Comparison of ENCODE assay signal across 8 mouse cellular contexts in genomic region chr9:65011304-65011703, GRCm38 (mm10). TPM values are rescaled to one million over a fixed set of nuclear protein-coding genes. Genes with fewer than 3 reads are reported as not detected.
DNase-seq lines count a peak whose midpoint lies in the region; ATAC-seq and TF ChIP-seq lines count a peak whose summit lies in the region.
"Had no signal": no experiment of that assay in that cellular context is flagged by ENCODE, and none has a peak within 500 bp of the region (broad histone marks: within the 10 kb centered on the region; RNA-seq: fewer than 3 reads in every experiment).

No protein-coding gene starts in this region.

- ATAC-seq in granulocyte monocyte progenitor cell, adult 5-6 weeks (replicated peaks; ENCODE audit: poor library complexity, severe bottlenecking), result no peak

- no peaks in the 10 kb centered on the region for H3K4me1 ChIP-seq in ES-E14 (ENCODE audit: control insufficient read depth in 2 of 2, insufficient read depth in 2 of 2, low read length in 2 of 2, poor library complexity in 1 of 2)
- peaks cover 11% of the 10 kb centered on the region for H3K4me1 ChIP-seq in lung, adult 2 months (ENCODE audit: control insufficient read depth, insufficient read depth, low read length)
- H3K4me1 ChIP-seq: embryonic facial prominence, embryonic 12.5 days had no signal

- peak; percentile 50 for TF ChIP-seq CTCF in left cerebral cortex, adult 2 months (IDR thresholded peaks at IDR 0.05)
- peak; percentile 42; the same call in 1 of the 2 replicates for TF ChIP-seq CTCF in lung, adult 2 months (IDR thresholded peaks at IDR 0.05; ENCODE audit: insufficient read depth, low read length)

- no peak overlapping the region for H3K4me3 ChIP-seq in left cerebral cortex, adult 2 months
- no peak overlapping the region for H3K4me3 ChIP-seq in ES-E14 (ENCODE audit: insufficient read depth in 1 of 2, low read depth in 1 of 2, low read length in 2 of 2, poor library complexity in 1 of 2, severe bottlenecking in 1 of 2)
- H3K4me3 ChIP-seq in lung, adult 2 months (replicated peaks; ENCODE audit: extremely low read depth, low read depth, low read length), result no peak overlapping the region
- H3K4me3 ChIP-seq: embryonic facial prominence, embryonic 12.5 days had no signal

- in situ Hi-C loops in ES-E14 (cut with MboI; ENCODE audit: low sequenced_read_pairs in 2 of 2, unreplicated experiment in 2 of 2), result no loop called here

- H3K36me3 ChIP-seq in ES-E14 (ENCODE audit: control insufficient read depth, insufficient read depth, low read length, poor library complexity, severe bottlenecking), result no peaks in the 10 kb centered on the region

- H3K27ac ChIP-seq in left cerebral cortex, adult 2 months, result no peak overlapping the region
- H3K27ac ChIP-seq in ES-E14 (ENCODE audit: insufficient read depth, low read depth, low read length, poor library complexity, severe bottlenecking), result no peak overlapping the region
- H3K27ac ChIP-seq: embryonic facial prominence, embryonic 12.5 days had no signal

- TF ChIP-seq POLR2A in lung, adult 2 months (IDR thresholded peaks at IDR 0.05; ENCODE audit: borderline replicate concordance, extremely low read depth, low read depth, low read length), result no peak

- 56% methylated on average over 6 of the region's 6 CpGs for WGBS in lung, adult 2 months

- no peak for DNase-seq in left cerebral cortex, adult 2 months (ENCODE audit: extremely low spot score in 1 of 2, low spot score in 2 of 2)
- DNase-seq in left cerebral cortex, postnatal 14 days (ENCODE audit: low spot score in 2 of 2), result no peak
- peak; percentile 24 for DNase-seq in ES-E14 (ENCODE audit: low read depth, low spot score)
- peak; percentile 84 for DNase-seq in adrenal gland, postnatal 14 days
- peak; percentile 45 for DNase-seq in lung, adult 2 months
- no peak for DNase-seq in yolk sac, embryonic 10.5 days (ENCODE audit: low spot score)

- intact Hi-C loops in left cerebral cortex, adult 2 months (cut with DNase I), result no loop called here
- intact Hi-C loops in left cerebral cortex, postnatal 14 days (cut with DNase I), result no loop called here

- no peak overlapping the region for H3K9ac ChIP-seq in ES-E14 (ENCODE audit: insufficient read depth, low read depth, low read length, poor library complexity, severe bottlenecking)
- H3K9ac ChIP-seq: embryonic facial prominence, embryonic 12.5 days had no signal

- H3K9me3 ChIP-seq in ES-E14 (ENCODE audit: control insufficient read depth, insufficient read depth, low read depth, low read length), result no peaks in the 10 kb centered on the region
- H3K9me3 ChIP-seq: embryonic facial prominence, embryonic 12.5 days had no signal

TF ChIP-seq in ES-E14, 5 proteins besides CTCF, POLR2A, EP300 and RAD21:
- no peak for TF ChIP-seq MAFK (IDR thresholded peaks at IDR 0.05; ENCODE audit: insufficient read depth, low read depth, low read length)
- TF ChIP-seq ZC3H11A (IDR thresholded peaks at IDR 0.05; ENCODE audit: borderline replicate concordance, low read depth, low read length), result no peak
- TF ChIP-seq HCFC1 (IDR thresholded peaks at IDR 0.05; ENCODE audit: borderline replicate concordance, insufficient read depth, low read length), result no peak
- no peak for TF ChIP-seq CHD2 (IDR thresholded peaks at IDR 0.05; ENCODE audit: low read depth, low read length)
- no peak for TF ChIP-seq ZNF384 (IDR thresholded peaks at IDR 0.05; ENCODE audit: low read depth, low read length)

RNA-seq across cellular contexts. Expression of gene Hacd3, which starts 10.2 kb away (rescaled TPM):
- 100 to 1,000 TPM; 148 to 158 TPM for total RNA-seq in left cerebral cortex, adult 2 months (2021)
- total RNA-seq in left cerebral cortex, postnatal 14 days (2021), result 100 to 1,000 TPM; 177 TPM
- total RNA-seq in ES-E14 (2012; rRNA removed), result 50.1 and 56.0 TPM in 2 replicates
- 179 and 191 TPM in 2 replicates for total RNA-seq in adrenal gland, postnatal 14 days (2021)
- 49.0 and 54.7 TPM in 2 replicates for polyA plus RNA-seq in lung, adult 2 months (2012; rRNA removed)
- 26.9 and 30.3 TPM in 2 replicates for total RNA-seq in granulocyte monocyte progenitor cell, adult 5-6 weeks (2014; fragmentation: Nextera tagmentation)
- 43.8 and 60.3 TPM in 2 replicates for total RNA-seq in granulocyte monocyte progenitor cell, adult 5-6 weeks (2017)

RNA-seq across cellular contexts. Expression of gene Dpp8, which starts 20.9 kb away (rescaled TPM):
- 100 to 1,000 TPM; 166 to 172 TPM for total RNA-seq in left cerebral cortex, adult 2 months (2021)
- 100 to 1,000 TPM; 134 to 141 TPM for total RNA-seq in left cerebral cortex, postnatal 14 days (2021)
- total RNA-seq in ES-E14 (2012; rRNA removed), result 17.9 and 21.6 TPM in 2 replicates
- 86.9 and 89.5 TPM in 2 replicates for total RNA-seq in adrenal gland, postnatal 14 days (2021)
- 44.8 and 76.3 TPM in 2 replicates for polyA plus RNA-seq in lung, adult 2 months (2012; rRNA removed)
- 78.6 and 82.8 TPM in 2 replicates for total RNA-seq in granulocyte monocyte progenitor cell, adult 5-6 weeks (2014; fragmentation: Nextera tagmentation)
- total RNA-seq in granulocyte monocyte progenitor cell, adult 5-6 weeks (2017), result 86.4 and 93.8 TPM in 2 replicates

RNA-seq across cellular contexts. Expression of gene Ints14, which starts 50.6 kb away (rescaled TPM):
- 10 to 100 TPM; 19.4 to 22.2 TPM for total RNA-seq in left cerebral cortex, adult 2 months (2021)
- 10 to 100 TPM; 21.5 to 21.8 TPM for total RNA-seq in left cerebral cortex, postnatal 14 days (2021)
- total RNA-seq in ES-E14 (2012; rRNA removed), result 35.9 and 37.5 TPM in 2 replicates
- total RNA-seq in adrenal gland, postnatal 14 days (2021), result 27.2 and 30.1 TPM in 2 replicates
- polyA plus RNA-seq in lung, adult 2 months (2012; rRNA removed), result 9.5 and 14.4 TPM in 2 replicates
- 27.8 and 39.6 TPM in 2 replicates for total RNA-seq in granulocyte monocyte progenitor cell, adult 5-6 weeks (2014; fragmentation: Nextera tagmentation)
- 29.8 and 32.1 TPM in 2 replicates for total RNA-seq in granulocyte monocyte progenitor cell, adult 5-6 weeks (2017)

RNA-seq across cellular contexts. Expression of gene Slc24a1, which starts 59.9 kb away (rescaled TPM):
- total RNA-seq in left cerebral cortex, adult 2 months (2021), result under 1 TPM in 1 of 2 experiments, not detected in 1; 0.07 TPM
- under 1 TPM; 0.15 to 0.26 TPM for total RNA-seq in left cerebral cortex, postnatal 14 days (2021)
- 0.45 and 0.79 TPM in 2 replicates for total RNA-seq in ES-E14 (2012; rRNA removed)
- total RNA-seq in adrenal gland, postnatal 14 days (2021), result 0.07 and 0.15 TPM in 2 replicates
- 0.05 TPM in 1 of 2 replicates, not detected in the other for polyA plus RNA-seq in lung, adult 2 months (2012; rRNA removed)
- not detected in 2 replicates for total RNA-seq in granulocyte monocyte progenitor cell, adult 5-6 weeks (2014; fragmentation: Nextera tagmentation)
- total RNA-seq in granulocyte monocyte progenitor cell, adult 5-6 weeks (2017), result not detected in 2 replicates

Comparison
In these comparisons a context has a peak if more than half of its experiments do, and no peak if none do; other contexts are left out.
1. DNase-seq: peak in ES-E14 (single experiment), adrenal gland, postnatal 14 days (single experiment) and lung, adult 2 months (single experiment); none in left cerebral cortex, adult 2 months (0 of 2), left cerebral cortex, postnatal 14 days (0 of 2) and yolk sac, embryonic 10.5 days (single experiment).